Mouse (Mus musculus) fat pad, adult 2 months (tissue): ENCODE results near the gene Pirb.
"Not testable (repeated sequence)": the region's sequence is repeated elsewhere in the genome, so short reads cannot be mapped to it uniquely, and the experiment has no call there.

Experiments used
- DNase-seq: peaks from one replicate; pipeline ENCODE4 v3.0.0-alpha.2; 2011; ENCODE audit warnings: low read depth, low spot score; ENCODE audit errors: extremely low read depth

The Pirb gene

DNA sequence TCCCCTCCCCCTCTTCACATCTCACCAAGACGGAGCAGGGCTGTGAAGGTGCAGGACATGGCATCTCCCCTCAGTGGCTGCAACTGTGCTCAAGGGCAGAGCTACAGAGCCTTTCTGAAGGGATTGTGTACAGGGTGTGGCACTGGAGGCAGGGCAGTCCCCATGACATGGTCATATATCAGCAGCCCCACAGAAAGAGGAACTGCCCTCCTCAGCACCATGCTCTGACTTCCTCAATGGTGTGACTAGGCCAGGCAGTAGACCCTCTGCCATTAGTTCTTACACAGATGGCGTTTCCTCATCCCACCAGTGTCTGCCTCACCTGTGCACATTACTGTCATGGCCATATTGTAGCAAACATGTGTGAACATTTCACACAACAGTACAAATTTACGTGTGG lies at the start of gene Pirb:
Gene Pirb (minus strand): TSS at position 124 of the 400 bp plus-strand sequence.
- not testable (repeated sequence) for DNase-seq

DNA sequence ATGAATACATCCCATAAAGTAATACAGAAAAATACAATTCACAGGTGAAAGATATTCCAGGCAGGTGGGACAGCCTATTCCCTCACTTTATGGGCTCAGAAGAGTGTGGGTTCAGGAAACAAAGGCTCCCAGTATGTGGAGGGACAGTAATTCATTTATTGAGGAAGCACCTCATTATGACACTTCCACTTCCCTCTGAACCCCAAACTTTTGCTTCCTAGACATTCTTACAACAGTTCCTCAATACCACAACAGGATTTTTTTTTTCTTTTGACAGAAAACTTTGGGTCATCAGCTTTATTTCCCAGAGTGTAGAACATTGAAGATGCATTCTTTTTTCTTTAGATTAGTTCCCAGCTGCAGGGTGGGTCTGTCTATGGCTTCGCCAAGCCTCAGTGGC lies 12.5 kb upstream of the Pirb start:
- not testable (repeated sequence) for DNase-seq

- DNase-seq, result not testable (repeated sequence)
Observed at GRCm38 (mm10) chr7:3725459-3725858, 5.3 kb upstream of the Pirb start.

- DNase-seq, result no peak
Observed at GRCm38 (mm10) chr7:3715249-3715648, 4.9 kb downstream of the Pirb start.

- DNase-seq, result no peak
Observed at GRCm38 (mm10) chr7:3712264-3712942, 7.8 kb downstream of the Pirb start.

DNA sequence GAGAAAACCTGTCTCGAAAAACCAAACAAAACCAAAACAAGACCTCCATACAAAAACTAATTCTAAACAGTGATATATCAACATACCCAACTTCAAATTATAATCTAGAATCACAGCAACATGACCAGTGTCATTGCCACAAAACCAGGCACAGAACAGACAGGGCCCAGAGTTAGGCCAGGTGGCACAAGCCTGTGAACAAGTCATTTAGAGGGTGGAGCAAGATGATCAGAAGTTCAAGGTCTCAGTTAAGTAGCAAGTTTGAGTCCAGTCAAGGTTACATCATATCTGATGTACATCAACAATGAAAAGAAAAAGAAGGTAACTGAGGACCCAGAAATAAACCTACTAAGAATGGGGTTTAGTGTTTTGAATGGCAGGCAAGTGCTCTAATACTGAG lies 11.2 kb downstream of the Pirb start:
- no peak for DNase-seq

- DNase-seq, result not testable (repeated sequence)
Observed at GRCm38 (mm10) chr7:3708447-3708980, 11.7 kb downstream of the Pirb start.

DNA sequence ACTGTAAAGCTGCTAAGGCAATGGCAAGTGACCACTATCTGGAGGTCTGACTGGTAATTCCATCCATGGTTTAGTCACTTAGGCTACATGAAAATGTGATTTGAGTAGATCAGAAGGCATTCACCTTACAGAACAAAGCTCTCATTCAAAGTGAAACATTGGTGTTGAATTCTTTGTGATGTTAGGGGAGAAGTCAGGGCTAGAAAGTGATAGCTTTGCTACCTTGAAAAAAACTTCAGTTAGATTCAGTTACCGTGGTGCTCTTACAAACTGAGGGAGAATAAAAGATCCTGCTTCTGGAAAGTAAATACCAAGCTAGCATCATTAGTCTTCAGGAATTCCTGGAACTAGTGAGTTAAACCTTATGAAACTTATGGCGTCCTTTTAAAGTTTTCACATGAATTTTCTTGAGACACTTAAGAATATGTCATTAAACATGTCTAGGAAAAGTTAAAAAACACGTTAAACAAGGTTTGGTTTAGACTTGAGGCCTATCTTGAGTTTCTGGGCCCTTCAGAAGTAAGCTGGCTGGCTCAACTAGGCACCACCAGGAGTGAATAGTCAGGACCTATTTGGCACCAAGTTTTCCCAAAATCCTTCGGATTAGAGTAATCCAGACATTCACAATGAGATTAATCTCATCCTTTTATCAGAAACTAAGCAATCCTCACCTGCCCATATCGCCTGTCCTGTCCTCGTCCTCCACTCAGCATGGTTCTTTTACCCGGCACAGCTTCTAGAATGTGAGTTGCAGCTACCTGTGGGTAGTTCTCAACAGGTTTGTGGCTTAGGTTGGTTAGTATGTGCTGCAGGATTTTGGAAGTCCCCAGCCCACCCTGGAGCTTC lies 12.4 kb downstream of the Pirb start:
- no peak for DNase-seq

DNA sequence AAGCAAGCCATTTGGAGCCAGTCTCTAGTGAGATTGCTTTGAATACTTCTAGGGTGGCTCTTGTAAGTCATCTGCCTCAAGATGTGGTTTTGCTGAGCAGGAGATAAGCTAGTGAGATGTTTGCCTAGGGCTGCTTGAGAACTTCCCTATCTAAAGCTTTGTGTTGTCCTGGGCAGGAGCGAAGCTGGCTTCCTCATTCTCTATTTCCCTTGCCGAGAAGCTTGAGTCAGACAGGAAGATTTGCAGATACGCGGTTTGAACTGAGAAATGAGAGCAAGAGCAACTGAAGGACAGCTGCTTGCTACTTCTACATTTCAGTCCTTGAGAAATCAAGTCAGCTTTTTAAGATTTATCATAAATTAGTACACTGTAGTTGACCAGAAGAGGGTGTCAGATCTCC lies 13.2 kb downstream of the Pirb start:
- no peak for DNase-seq

DNA sequence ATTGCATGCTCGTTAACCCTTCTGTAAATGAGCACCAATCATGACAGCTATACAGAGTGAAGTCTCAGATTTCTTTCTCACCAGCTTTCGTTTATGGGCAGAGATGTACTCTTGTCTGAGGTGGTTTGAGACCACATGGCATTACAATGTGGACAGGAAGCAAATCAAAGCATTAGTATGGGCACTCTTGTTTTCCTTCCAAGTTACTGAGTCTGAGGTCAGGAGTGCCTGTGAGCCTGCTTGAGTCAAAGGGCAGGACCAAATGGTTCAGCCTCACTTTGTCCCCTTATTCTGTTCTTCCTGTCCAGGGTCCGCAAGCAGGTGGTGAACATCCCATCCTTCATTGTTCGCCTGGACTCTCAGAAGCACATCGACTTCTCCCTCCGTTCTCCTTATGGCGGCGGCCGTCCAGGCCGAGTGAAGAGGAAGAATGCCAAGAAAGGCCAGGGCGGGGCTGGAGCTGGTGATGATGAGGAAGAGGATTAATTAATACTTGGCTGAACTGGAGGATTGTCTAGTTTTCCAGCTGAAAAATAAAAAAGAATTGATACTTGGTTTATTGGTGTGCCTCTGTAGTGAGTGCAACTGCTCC lies 13.8 kb downstream of the Pirb start:
- DNase-seq, result no peak

DNA sequence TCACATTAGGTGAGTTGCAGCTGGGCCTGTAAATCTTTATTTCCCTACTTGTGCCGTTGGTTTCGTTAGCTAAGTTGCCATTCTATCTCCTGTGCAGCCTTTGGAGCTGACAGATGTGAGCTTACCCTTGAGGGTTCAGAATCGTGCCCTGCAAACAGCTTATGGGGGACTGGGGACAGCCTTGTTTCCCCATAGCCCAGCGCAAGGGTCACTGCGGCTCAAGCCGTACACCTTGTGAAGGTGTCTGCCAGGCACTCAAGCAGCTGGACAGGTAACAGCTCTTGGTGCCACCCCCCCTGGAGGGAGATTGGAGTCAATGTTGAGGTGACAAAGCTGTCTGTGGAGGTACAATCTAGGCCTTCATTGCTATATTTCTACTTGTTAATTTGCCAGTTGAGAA lies 14.3 kb downstream of the Pirb start:
- DNase-seq, result no peak

- not testable (repeated sequence) for DNase-seq
Observed at GRCm38 (mm10) chr7:3705461-3705860, 14.7 kb downstream of the Pirb start.

GRCm38 (mm10) chr7:3704475-3704874 lies 15.7 kb downstream of the Pirb start:
- DNase-seq, result no peak

- DNase-seq, result peak; percentile 83
Observed at GRCm38 (mm10) chr7:3703879-3704441, 16.2 kb downstream of the Pirb start, which contains the start of gene Rps9. Gene Rps9 (plus strand): TSS chr7:3703993.

GRCm38 (mm10) chr7:3703148-3703878 lies 16.9 kb downstream of the Pirb start:
- no peak for DNase-seq

DNA sequence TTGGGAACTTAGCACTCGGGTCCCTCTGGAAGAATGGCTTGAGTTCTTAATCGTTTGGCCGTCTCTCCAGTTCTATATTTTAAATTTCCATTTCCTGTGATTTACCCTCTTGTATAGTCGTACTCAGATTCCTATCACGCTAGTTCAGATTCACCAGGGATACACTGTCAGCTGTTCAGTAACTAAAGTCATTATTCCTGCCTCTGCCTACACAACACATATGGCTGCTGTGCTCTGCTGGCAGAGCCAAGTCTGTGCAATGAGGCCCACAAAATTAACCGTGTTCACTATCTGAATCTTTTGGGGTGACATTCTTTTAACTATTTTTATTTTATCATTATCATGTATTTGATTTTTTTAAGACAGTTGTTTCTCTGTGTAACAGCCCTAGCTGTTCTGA lies 21.7 kb downstream of the Pirb start:
- DNase-seq, result no peak

GRCm38 (mm10) chr7:3694949-3695305 lies 25.3 kb downstream of the Pirb start:
- DNase-seq, result not testable (repeated sequence)

- DNase-seq, result peak; percentile 69
Observed at GRCm38 (mm10) chr7:3694076-3694948, 25.9 kb downstream of the Pirb start.

DNA sequence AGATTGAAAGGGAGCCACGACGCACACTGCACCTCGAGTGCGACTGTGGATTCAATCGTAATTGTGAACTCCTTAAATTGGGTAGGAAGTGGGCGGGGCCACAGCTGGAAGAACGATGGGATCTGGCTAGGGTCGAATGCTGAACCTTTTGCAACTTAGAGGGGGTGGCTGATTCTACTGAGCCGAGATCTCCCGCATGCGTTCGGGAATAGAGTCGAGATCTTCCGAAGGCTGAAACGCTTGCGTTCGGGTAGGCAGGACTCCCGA lies 26.4 kb downstream of the Pirb start:
- no peak for DNase-seq
